Mouse (Mus musculus): ENCODE results near the gene Cdca4. TPM values are rescaled to one million over a fixed set of nuclear protein-coding genes. Genes with fewer than 3 reads are reported as not detected.
A peak's percentile ranks its signal among the peaks of the same experiment; 100 is the strongest.

Cdca4 gene
- total and polyA plus RNA-seq, 3 experiments, result 78.0 to 128 (median 78.0) TPM

- H3K27ac ChIP-seq (ENCODE audit: insufficient read depth, low read depth), result peak overlapping the region; percentile 74
- H3K4me2 ChIP-seq (ENCODE audit: insufficient read depth, low read depth, poor library complexity, severe bottlenecking), result peak overlapping the region; percentile 73
- dilution Hi-C loops (cut with MboI; ENCODE audit: extremely low pct_ligation_motif_present, extremely low pct_unique_long_range_greater_than_20kb, low sequenced_read_pairs), result no loop called here
Observed at GRCm38 (mm10) chr12:112859930-112860329, 30.7 kb upstream of the Cdca4 start.

DNA sequence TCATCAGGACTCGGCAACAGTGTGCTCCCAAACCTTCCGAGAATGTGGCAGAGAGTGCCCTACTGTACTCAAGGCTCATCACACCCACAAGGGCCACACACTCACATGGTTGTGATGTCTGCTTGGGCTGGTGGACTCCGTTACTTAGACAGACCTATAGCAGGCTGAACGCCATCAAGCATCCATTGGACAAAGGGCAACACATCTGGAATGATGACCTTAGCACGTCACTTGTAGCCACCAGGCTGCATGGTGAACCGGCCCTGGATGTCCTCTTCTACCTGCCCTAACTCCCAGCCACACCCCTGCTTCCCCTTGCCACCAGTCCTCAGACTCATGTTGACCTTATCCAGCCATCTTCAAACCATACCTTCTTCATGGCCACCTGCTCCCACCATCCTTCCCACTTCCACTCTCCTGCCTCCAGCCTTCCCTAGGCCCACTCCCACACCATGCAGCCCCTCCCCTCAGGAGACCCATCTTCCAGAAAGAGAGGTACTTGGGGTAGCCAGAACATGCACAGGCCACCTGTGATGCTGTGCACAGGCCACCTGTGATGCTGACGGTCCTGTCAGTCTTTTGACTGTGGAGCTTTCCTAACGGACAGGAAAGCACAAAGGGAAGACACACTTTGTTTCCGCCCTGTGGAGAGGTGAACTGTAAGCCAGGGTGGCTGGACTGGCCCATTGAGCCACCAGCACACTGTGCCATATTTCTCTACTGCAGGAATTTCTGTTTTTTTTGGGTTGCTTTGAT, 29.5 kb upstream of the Cdca4 start:
- no peak for DNase-seq (ENCODE audit: extremely low read depth)
- Histone ChIP-seq H3K4me3 (replicated peaks in 1 of 3; ENCODE audit: low read depth in 2 of 3, low read length in 2 of 3, poor library complexity in 1 of 3) (peak overlapping the region; percentile 80 to 99 (median 94)), H3K9ac (ENCODE audit: insufficient read depth, low read depth) (peak overlapping the region; percentile 95), H3K4me2 (ENCODE audit: insufficient read depth, low read depth, poor library complexity, severe bottlenecking) (peak overlapping the region; percentile 73), H3K9me3 (replicated peaks; ENCODE audit: low read length) (no peaks in the 10 kb centered on the region), H3K27me3 (replicated peaks) (no peaks in the 10 kb centered on the region), H3K79me2 (replicated peaks; ENCODE audit: control insufficient read depth, extremely low read depth, insufficient read depth, poor library complexity, severe bottlenecking) (peaks cover 67% of the 10 kb centered on the region), H3K4me1 (ENCODE audit: control insufficient read depth in 1 of 2, insufficient read depth in 2 of 2) (peaks cover 23 to 48% of the 10 kb centered on the region in 2 experiments), H3K27ac (ENCODE audit: insufficient read depth, low read depth) (peak overlapping the region; percentile 57), H3K36me3 (replicated peaks in 1 of 2; ENCODE audit: control insufficient read depth in 1 of 2, insufficient read depth in 1 of 2, low read length in 1 of 2) (peaks cover 40 to 60% of the 10 kb centered on the region in 2 experiments)
- dilution Hi-C loops (cut with MboI; ENCODE audit: extremely low pct_ligation_motif_present, extremely low pct_unique_long_range_greater_than_20kb, low sequenced_read_pairs), result no loop called here
- in situ Hi-C loops (cut with MboI; ENCODE audit: low pct_ligation_motif_present, low pct_unique_long_range_greater_than_20kb, low sequenced_read_pairs), result loop anchor here (10.0 kb wide), 1 partner anchor 204 kb away; no protein-coding TSS in a partner anchor
- TF ChIP-seq USF1 (IDR thresholded peaks at IDR 0.05; ENCODE audit: low read depth, low read length) (no peak), POLR2AphosphoS2 (IDR thresholded peaks at IDR 0.05; ENCODE audit: low read depth, low read length) (no peak), MXI1 (IDR thresholded peaks at IDR 0.05; ENCODE audit: low read depth, low read length) (peak; percentile 37; the same call in 1 of the 2 replicates), SMC3 (IDR thresholded peaks at IDR 0.05; ENCODE audit: low read depth, low read length) (no peak), SIN3A (IDR thresholded peaks at IDR 0.05; ENCODE audit: low read length) (no peak; the same call in 1 of the 2 replicates), MEF2A (IDR thresholded peaks at IDR 0.05; ENCODE audit: borderline replicate concordance, low read depth, low read length) (no peak), BHLHE40 (IDR thresholded peaks at IDR 0.05; ENCODE audit: low read depth, low read length) (no peak), RCOR1 (conservative IDR thresholded peaks at IDR 0.05; ENCODE audit: low read depth, low read length) (no peak)

More at GRCm38 (mm10) chr12:112859930-112860329, 30.7 kb upstream of the Cdca4 start:
- TF ChIP-seq IRF4 (IDR thresholded peaks at IDR 0.05; ENCODE audit: low read depth, low read length) (no peak), ELF1 (IDR thresholded peaks at IDR 0.05; ENCODE audit: low read depth, low read length) (no peak), HCFC1 (IDR thresholded peaks at IDR 0.05; ENCODE audit: low read depth, low read length) (no peak), USF1 (IDR thresholded peaks at IDR 0.05; ENCODE audit: low read depth, low read length) (no peak), NRF1 (IDR thresholded peaks at IDR 0.05; ENCODE audit: low read depth, low read length) (no peak), MAFK (IDR thresholded peaks at IDR 0.05; ENCODE audit: insufficient replicate concordance, low read length) (0 out of 2 replicates have a peak, but pooled peaks have one; percentile 5), MYC (IDR thresholded peaks at IDR 0.05; ENCODE audit: low read depth, low read length) (peak; percentile 95), TCF12 (IDR thresholded peaks at IDR 0.05; ENCODE audit: low read depth, low read length) (peak; percentile 51; the same call in 1 of the 2 replicates), KAT2A (IDR thresholded peaks at IDR 0.05; ENCODE audit: insufficient replicate concordance, low read length) (no peak), E2F4 (IDR thresholded peaks at IDR 0.05; ENCODE audit: insufficient replicate concordance, low read depth, low read length) (no peak), EP300 (IDR thresholded peaks at IDR 0.05; ENCODE audit: low read length) (peak; percentile 43; the same call in 1 of the 2 replicates), POLR2AphosphoS2 (IDR thresholded peaks at IDR 0.05; ENCODE audit: low read depth, low read length) (no peak), ZMIZ1 (IDR thresholded peaks at IDR 0.05; ENCODE audit: low read depth, low read length) (no peak), ZNF384 (IDR thresholded peaks at IDR 0.05; ENCODE audit: low read depth, low read length) (no peak), ZC3H11A (IDR thresholded peaks at IDR 0.05; ENCODE audit: low read depth, low read length) (no peak), RAD21 (IDR thresholded peaks at IDR 0.05; ENCODE audit: low read depth, low read length) (no peak), JUN (IDR thresholded peaks at IDR 0.05; ENCODE audit: insufficient read depth, low read depth, low read length) (no peak), ETS1 (conservative IDR thresholded peaks at IDR 0.05; ENCODE audit: low read depth, low read length) (peak; percentile 52), MEF2A (IDR thresholded peaks at IDR 0.05; ENCODE audit: borderline replicate concordance, low read depth, low read length) (no peak), MAZ (IDR thresholded peaks at IDR 0.05; ENCODE audit: low read depth, low read length) (no peak), CHD1 (IDR thresholded peaks at IDR 0.05; ENCODE audit: low read depth, low read length) (no peak), TBP (conservative IDR thresholded peaks at IDR 0.05; ENCODE audit: low read depth, low read length) (no peak), BHLHE40 (IDR thresholded peaks at IDR 0.05; ENCODE audit: low read depth, low read length) (peak; percentile 15; the same call in 1 of the 2 replicates), CHD2 (IDR thresholded peaks at IDR 0.05; ENCODE audit: low read length) (peak; percentile 79), JUND (conservative IDR thresholded peaks at IDR 0.05; ENCODE audit: low read depth, low read length) (peak; percentile 62), GABPA (IDR thresholded peaks at IDR 0.05; ENCODE audit: insufficient replicate concordance, low read depth, low read length) (no peak), CTCF (conservative IDR thresholded peaks at IDR 0.05 in 1 of 2, IDR thresholded peaks at IDR 0.05 in 1 of 2; ENCODE audit: low read depth in 2 of 2, low read length in 2 of 2) (no peak), PAX5 (IDR thresholded peaks at IDR 0.05; ENCODE audit: low read length) (no peak), USF2 (conservative IDR thresholded peaks at IDR 0.05; ENCODE audit: low read depth, low read length) (no peak), NELFE (IDR thresholded peaks at IDR 0.05; ENCODE audit: low read depth, low read length) (no peak), ZKSCAN1 (IDR thresholded peaks at IDR 0.05; ENCODE audit: borderline replicate concordance, low read depth, low read length) (no peak), SIN3A (IDR thresholded peaks at IDR 0.05; ENCODE audit: low read length) (no peak; the same call in 1 of the 2 replicates), UBTF (IDR thresholded peaks at IDR 0.05; ENCODE audit: low read depth, low read length) (no peak), RCOR1 (conservative IDR thresholded peaks at IDR 0.05; ENCODE audit: low read depth, low read length) (no peak), MAX (IDR thresholded peaks at IDR 0.05; ENCODE audit: low read length) (peak; percentile 80), MXI1 (IDR thresholded peaks at IDR 0.05; ENCODE audit: low read depth, low read length) (peak; percentile 76), SMC3 (IDR thresholded peaks at IDR 0.05; ENCODE audit: low read depth, low read length) (no peak), POLR2A (IDR thresholded peaks at IDR 0.05; ENCODE audit: low read depth, low read length) (no peak)
- H3K27me3 ChIP-seq (replicated peaks), result no peaks in the 10 kb centered on the region
- H3K4me3 ChIP-seq (replicated peaks in 1 of 3; ENCODE audit: low read depth in 2 of 3, low read length in 2 of 3, poor library complexity in 1 of 3), result peak overlapping the region; percentile 80 to 99 (median 94)
- H3K9me3 ChIP-seq (replicated peaks; ENCODE audit: low read length), result no peaks in the 10 kb centered on the region
- H3K79me2 ChIP-seq (replicated peaks; ENCODE audit: control insufficient read depth, extremely low read depth, insufficient read depth, poor library complexity, severe bottlenecking), result peaks cover 62% of the 10 kb centered on the region
- H3K4me1 ChIP-seq (ENCODE audit: control insufficient read depth in 1 of 2, insufficient read depth in 2 of 2), result peaks cover 27 to 53% of the 10 kb centered on the region in 2 experiments
- H3K9ac ChIP-seq (ENCODE audit: insufficient read depth, low read depth), result peak overlapping the region; percentile 95
- in situ Hi-C loops (cut with MboI; ENCODE audit: low pct_ligation_motif_present, low pct_unique_long_range_greater_than_20kb, low sequenced_read_pairs), result loop anchor here (10.0 kb wide), 1 partner anchor 205 kb away; no protein-coding TSS in a partner anchor
- peak; percentile 64 for DNase-seq (ENCODE audit: extremely low read depth)
- H3K36me3 ChIP-seq (replicated peaks in 1 of 2; ENCODE audit: control insufficient read depth in 1 of 2, insufficient read depth in 1 of 2, low read length in 1 of 2), result peaks cover 29 to 55% of the 10 kb centered on the region in 2 experiments
